ENCODE assay signal across 7 mouse cellular contexts in the genomic region with DNA sequence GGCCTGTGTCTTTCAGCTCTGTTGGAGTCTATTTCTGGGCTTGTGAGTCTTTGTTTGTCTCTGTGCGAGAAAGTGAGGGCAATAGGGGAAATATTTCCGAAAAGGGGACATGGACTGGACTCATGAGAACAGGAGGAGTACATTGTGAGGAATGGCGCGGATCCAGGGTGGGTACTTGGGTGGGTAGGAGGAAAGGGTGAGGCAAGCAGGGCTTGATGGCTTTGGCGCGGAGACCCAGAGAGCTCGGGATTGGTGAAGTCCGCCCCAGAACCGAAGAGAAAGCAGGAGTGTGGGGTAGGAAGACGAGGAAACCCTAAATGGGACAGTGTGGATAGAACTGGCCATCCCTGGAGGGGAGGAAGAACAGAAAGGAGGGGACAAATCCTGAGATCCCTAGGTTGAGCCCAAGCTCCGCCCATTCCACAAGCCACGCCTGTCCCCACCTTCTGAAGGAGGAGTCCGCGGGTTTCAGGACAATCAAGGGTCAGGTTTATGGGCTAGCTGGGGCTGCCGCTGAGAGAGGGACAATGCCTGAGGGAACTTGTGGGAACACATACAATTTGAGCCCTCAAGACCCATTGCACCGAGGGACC. TPM values are rescaled to one million over a fixed set of nuclear protein-coding genes. Genes with fewer than 3 reads are reported as not detected.
DNase-seq lines count a peak whose midpoint lies in the region; ATAC-seq lines count a peak whose summit lies in the region.

No protein-coding gene starts in this region.

- peak overlapping the region; percentile 83 for H3K9ac ChIP-seq in forebrain, embryonic 16.5 days (replicated peaks; ENCODE audit: low read depth, low read length)
- H3K9ac ChIP-seq in limb, embryonic 12.5 days (replicated peaks) = peak overlapping the region; percentile 92
- H3K9ac ChIP-seq in midbrain, embryonic 14.5 days (replicated peaks; ENCODE audit: low read length) = peak overlapping the region; percentile 86

- no peaks in the 10 kb centered on the region for H3K27me3 ChIP-seq in forebrain, embryonic 16.5 days (replicated peaks; ENCODE audit: control insufficient read depth, insufficient read depth, low read length)
- peaks cover 59% of the 10 kb centered on the region for H3K27me3 ChIP-seq in hindbrain, embryonic 10.5 days (ENCODE audit: insufficient read depth, poor library complexity, severe bottlenecking)
- peaks cover 22% of the 10 kb centered on the region for H3K27me3 ChIP-seq in limb, embryonic 12.5 days
- no peaks in the 10 kb centered on the region for H3K27me3 ChIP-seq in midbrain, embryonic 14.5 days (ENCODE audit: control insufficient read depth, insufficient read depth, low read length)

- 3% methylated on average over 16 of the region's 16 CpGs for WGBS in forebrain, embryonic 16.5 days
- under 1% methylated on average over 16 of the region's 16 CpGs for WGBS in hindbrain, embryonic 10.5 days
- WGBS in limb, embryonic 12.5 days = 2% methylated on average over 16 of the region's 16 CpGs
- 2% methylated on average over 16 of the region's 16 CpGs for WGBS in midbrain, embryonic 14.5 days

- no peaks in the 10 kb centered on the region for H3K36me3 ChIP-seq in forebrain, embryonic 16.5 days (ENCODE audit: control insufficient read depth, insufficient read depth)
- no peaks in the 10 kb centered on the region for H3K36me3 ChIP-seq in hindbrain, embryonic 10.5 days
- H3K36me3 ChIP-seq in limb, embryonic 12.5 days = no peaks in the 10 kb centered on the region
- H3K36me3 ChIP-seq in midbrain, embryonic 14.5 days (ENCODE audit: control insufficient read depth, insufficient read depth, low read length) = no peaks in the 10 kb centered on the region

- DNase-seq in adipocyte (ENCODE audit: low spot score) = peak; percentile 96
- DNase-seq in cerebellum, adult 11-12 months = peak; percentile 78
- DNase-seq in hindbrain, embryonic 10.5 days (ENCODE audit: low spot score) = peak; percentile 85
- peak; percentile 85 for DNase-seq in midbrain, embryonic 14.5 days
- no peak for DNase-seq in c-Kit-positive CD71-positive TER-119-positive erythroid progenitor cells, embryonic 14.5 days (ENCODE audit: low spot score)

- peaks cover 79% of the 10 kb centered on the region for H3K4me1 ChIP-seq in forebrain, embryonic 16.5 days (replicated peaks; ENCODE audit: control insufficient read depth, insufficient read depth, low read length)
- H3K4me1 ChIP-seq in hindbrain, embryonic 10.5 days (replicated peaks) = peaks cover 94% of the 10 kb centered on the region
- H3K4me1 ChIP-seq in limb, embryonic 12.5 days (replicated peaks) = peaks cover 80% of the 10 kb centered on the region
- peaks cover 81% of the 10 kb centered on the region for H3K4me1 ChIP-seq in midbrain, embryonic 14.5 days (ENCODE audit: control insufficient read depth, insufficient read depth, low read length)

- H3K27ac ChIP-seq in forebrain, embryonic 16.5 days (ENCODE audit: low read length) = peak overlapping the region; percentile 99
- peak overlapping the region; percentile 98 for H3K27ac ChIP-seq in hindbrain, embryonic 10.5 days
- peak overlapping the region; percentile 100 for H3K27ac ChIP-seq in limb, embryonic 12.5 days
- H3K27ac ChIP-seq in midbrain, embryonic 14.5 days (replicated peaks; ENCODE audit: low read depth, low read length) = peak overlapping the region; percentile 99

- peak; percentile 21 for ATAC-seq in forebrain, embryonic 16.5 days
- ATAC-seq in limb, embryonic 12.5 days (ENCODE audit: insufficient number of reproducible peaks, insufficient read depth, low FRiP score, low TSS enrichment, low read depth) = peak; percentile 18; the same call in 1 of the 2 replicates
- peak; percentile 25; the same call in 1 of the 2 replicates for ATAC-seq in midbrain, embryonic 14.5 days (ENCODE audit: low FRiP score, low TSS enrichment)

- peak overlapping the region; percentile 93 for H3K4me2 ChIP-seq in forebrain, embryonic 16.5 days (ENCODE audit: low read length)
- H3K4me2 ChIP-seq in limb, embryonic 12.5 days = peak overlapping the region; percentile 90
- H3K4me2 ChIP-seq in midbrain, embryonic 14.5 days (ENCODE audit: low read length) = peak overlapping the region; percentile 97

- no peaks in the 10 kb centered on the region for H3K9me3 ChIP-seq in forebrain, embryonic 16.5 days (ENCODE audit: control insufficient read depth, low read length)
- no peaks in the 10 kb centered on the region for H3K9me3 ChIP-seq in hindbrain, embryonic 10.5 days
- no peaks in the 10 kb centered on the region for H3K9me3 ChIP-seq in limb, embryonic 12.5 days
- H3K9me3 ChIP-seq in midbrain, embryonic 14.5 days (ENCODE audit: control insufficient read depth, low read length) = no peaks in the 10 kb centered on the region

- H3K4me3 ChIP-seq in forebrain, embryonic 16.5 days (replicated peaks; ENCODE audit: low read length) = peak overlapping the region; percentile 66
- peak overlapping the region; percentile 69 for H3K4me3 ChIP-seq in hindbrain, embryonic 10.5 days
- H3K4me3 ChIP-seq in limb, embryonic 12.5 days (replicated peaks) = peak overlapping the region; percentile 74
- H3K4me3 ChIP-seq in midbrain, embryonic 14.5 days (replicated peaks; ENCODE audit: low read depth, low read length) = peak overlapping the region; percentile 61

RNA-seq across cellular contexts. Expression of a gene that starts 16.3 kb away (rescaled TPM):
- polyA plus RNA-seq in forebrain, embryonic 16.5 days (2015; fragmentation: Nextera tagmentation; extraction: Ambion mirVana) = 20.5 and 20.8 TPM in 2 replicates
- polyA plus RNA-seq in hindbrain, embryonic 10.5 days (2016; fragmentation: Nextera tagmentation; extraction: Ambion mirVana) = 16.5 and 19.3 TPM in 2 replicates
- 20.1 and 24.0 TPM in 2 replicates for polyA plus RNA-seq in limb, embryonic 12.5 days (2016; fragmentation: Nextera tagmentation; extraction: Ambion mirVana)
- polyA plus RNA-seq in midbrain, embryonic 14.5 days (2014; fragmentation: Nextera tagmentation; extraction: Ambion mirVana) = 12.4 and 19.4 TPM in 2 replicates

RNA-seq across cellular contexts. Expression of a gene that starts 21.4 kb away (rescaled TPM):
- 156 and 181 TPM in 2 replicates for polyA plus RNA-seq in forebrain, embryonic 16.5 days (2015; fragmentation: Nextera tagmentation; extraction: Ambion mirVana)
- 22.8 and 35.7 TPM in 2 replicates for polyA plus RNA-seq in hindbrain, embryonic 10.5 days (2016; fragmentation: Nextera tagmentation; extraction: Ambion mirVana)
- 68.5 and 72.6 TPM in 2 replicates for polyA plus RNA-seq in limb, embryonic 12.5 days (2016; fragmentation: Nextera tagmentation; extraction: Ambion mirVana)
- 158 and 199 TPM in 2 replicates for polyA plus RNA-seq in midbrain, embryonic 14.5 days (2014; fragmentation: Nextera tagmentation; extraction: Ambion mirVana)

RNA-seq across cellular contexts. Expression of a gene that starts 25.6 kb away (rescaled TPM):
- 107 and 109 TPM in 2 replicates for polyA plus RNA-seq in forebrain, embryonic 16.5 days (2015; fragmentation: Nextera tagmentation; extraction: Ambion mirVana)
- 125 and 159 TPM in 2 replicates for polyA plus RNA-seq in hindbrain, embryonic 10.5 days (2016; fragmentation: Nextera tagmentation; extraction: Ambion mirVana)
- polyA plus RNA-seq in limb, embryonic 12.5 days (2016; fragmentation: Nextera tagmentation; extraction: Ambion mirVana) = 131 and 134 TPM in 2 replicates
- polyA plus RNA-seq in midbrain, embryonic 14.5 days (2014; fragmentation: Nextera tagmentation; extraction: Ambion mirVana) = 79.3 and 88.1 TPM in 2 replicates

RNA-seq across cellular contexts. Expression of a gene that starts 46.2 kb away (rescaled TPM):
- polyA plus RNA-seq in forebrain, embryonic 16.5 days (2015; fragmentation: Nextera tagmentation; extraction: Ambion mirVana) = 0.26 and 0.35 TPM in 2 replicates
- polyA plus RNA-seq in hindbrain, embryonic 10.5 days (2016; fragmentation: Nextera tagmentation; extraction: Ambion mirVana) = 0.07 and 0.10 TPM in 2 replicates
- 0.06 and 0.19 TPM in 2 replicates for polyA plus RNA-seq in limb, embryonic 12.5 days (2016; fragmentation: Nextera tagmentation; extraction: Ambion mirVana)
- not detected in 2 replicates for polyA plus RNA-seq in midbrain, embryonic 14.5 days (2014; fragmentation: Nextera tagmentation; extraction: Ambion mirVana)
